Mouse (Mus musculus) forebrain, embryonic 11.5 days (tissue): ENCODE measurements around the gene Timp2. TPM values are rescaled to one million over a fixed set of nuclear protein-coding genes. Genes with fewer than 3 reads are reported as not detected.

Source experiments
- ATAC-seq: fragments of 200-750 bp; cut with Nextera tagmentation; replicated peaks from 2 replicates; pipeline ENCODE4 v1.8.0; 2017; ENCODE audit warnings: moderate TSS enrichment; ENCODE audit not compliant: low FRiP score
- DNase-seq: peaks from one replicate; pipeline ENCODE4 v3.0.0-alpha.2; 2017; ENCODE audit warnings: low spot score
- H3K27ac ChIP-seq: fragments of 300-500 bp; sonication (generic); 2 replicates; pipeline ENCODE4 v1.5.1; 2014; ENCODE audit warnings: low read depth, low read length
- H3K27me3 ChIP-seq: fragments of 300-500 bp; sonication (generic); 2 replicates; pipeline ENCODE4 v1.6.1; 2014; ENCODE audit warnings: mild to moderate bottlenecking, low read length, mixed read lengths; ENCODE audit not compliant: control insufficient read depth, insufficient read depth
- H3K36me3 ChIP-seq: fragments of 300-500 bp; sonication (generic); 2 replicates; pipeline ENCODE4 v1.6.1; 2014; ENCODE audit warnings: mild to moderate bottlenecking, low read length, moderate library complexity, mixed read lengths; ENCODE audit not compliant: control insufficient read depth, insufficient read depth
- H3K4me1 ChIP-seq: fragments of 300-500 bp; sonication (generic); replicated peaks from 2 replicates; pipeline ENCODE4 v1.6.1; 2014; ENCODE audit warnings: low read length, mixed read lengths; ENCODE audit not compliant: control insufficient read depth, insufficient read depth
- H3K4me2 ChIP-seq: fragments of 300-500 bp; sonication (generic); 2 replicates; pipeline ENCODE4 v1.6.1; 2014; ENCODE audit warnings: low read depth, mild to moderate bottlenecking, low read length, moderate library complexity, mixed read lengths; ENCODE audit not compliant: severe bottlenecking
- H3K4me3 ChIP-seq: fragments of 300-500 bp; sonication (generic); 2 replicates; pipeline ENCODE4 v1.5.1; 2014; ENCODE audit warnings: low read depth, low read length
- H3K9ac ChIP-seq: fragments of 300-500 bp; sonication (generic); 2 replicates; pipeline ENCODE4 v1.6.1; 2014; ENCODE audit warnings: low read length
- H3K9me3 ChIP-seq: fragments of 300-500 bp; sonication (generic); 2 replicates; pipeline ENCODE4 v1.6.1; 2016; ENCODE audit warnings: low read length, mixed read lengths; ENCODE audit not compliant: control insufficient read depth
- WGBS: fragments of 180-500 bp; shearing (Covaris S2); extraction: QIAGEN DNeasy Blood & Tissue Kit; methylation state at CpG from one replicate; pipeline ENCODE4 v1.1.7; 2014; 5-methylcytosine and 5-hydroxymethylcytosine counted together
- polyA plus RNA-seq: library from polyadenylated mRNA; unstranded; fragments of >200 nt; fragmentation: Nextera tagmentation; extraction: Ambion mirVana; gene quantifications from 2 replicates; pipeline ENCODE4 v1.2.1, GENCODE M21; 2014

Timp2 gene
- polyA plus RNA-seq, 1 experiment from 2014 or later: 48.0 TPM

DNA sequence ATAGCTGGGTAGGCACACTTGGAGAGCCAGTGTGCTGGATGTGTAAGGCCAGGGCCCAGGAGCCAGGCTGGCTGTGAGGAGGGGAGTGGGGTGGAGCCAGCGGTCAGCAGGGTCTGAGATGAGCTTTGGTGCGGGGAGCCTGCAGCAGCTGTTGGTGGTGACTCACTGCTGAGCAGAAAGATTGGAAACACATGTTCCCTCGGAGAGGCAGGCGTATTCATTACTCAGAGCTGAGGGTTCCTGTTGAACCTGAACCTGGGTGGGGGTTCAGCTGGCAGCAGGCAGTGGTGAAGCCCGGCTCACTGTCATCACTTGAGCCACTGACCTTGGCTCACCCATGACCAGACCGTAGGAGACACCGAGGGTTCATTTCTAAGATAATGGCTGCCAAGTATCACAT is 9.6 kb upstream of the Timp2 start:
- DNase-seq (no peak), ATAC-seq (no peak)
- Histone ChIP-seq H3K4me1 (peaks cover 4% of the 10 kb centered on the region; the same call in 1 of the 2 replicates), H3K9ac (no peak overlapping the region), H3K27ac (no peak overlapping the region), H3K9me3 (no peaks in the 10 kb centered on the region), H3K4me3 (no peak overlapping the region), H3K27me3 (no peaks in the 10 kb centered on the region), H3K36me3 (no peaks in the 10 kb centered on the region), H3K4me2 (no peak overlapping the region)
- WGBS: 76% methylated on average over 7 of the region's 7 CpGs

GRCm38 (mm10) chr11:118364021-118364420 is 8.5 kb upstream of the Timp2 start:
- WGBS: 84% methylated on average over 4 of the region's 4 CpGs
- no peaks in the 10 kb centered on the region for H3K36me3 ChIP-seq
- no peaks in the 10 kb centered on the region for H3K27me3 ChIP-seq
- no peak overlapping the region for H3K4me3 ChIP-seq
- H3K4me2 ChIP-seq: no peak overlapping the region
- DNase-seq: no peak
- no peaks in the 10 kb centered on the region for H3K9me3 ChIP-seq
- peaks cover 4% of the 10 kb centered on the region; the same call in 1 of the 2 replicates for H3K4me1 ChIP-seq
- no peak for ATAC-seq
- no peak overlapping the region for H3K9ac ChIP-seq
- H3K27ac ChIP-seq: no peak overlapping the region

GRCm38 (mm10) chr11:118362971-118363518 is 7.5 kb upstream of the Timp2 start:
- Histone ChIP-seq H3K4me2 (no peak overlapping the region), H3K27me3 (no peaks in the 10 kb centered on the region), H3K4me3 (no peak overlapping the region), H3K27ac (0 out of 2 replicates have a peak overlapping the region, but pooled peaks have one; percentile 18), H3K4me1 (peaks cover 4% of the 10 kb centered on the region; the same call in 1 of the 2 replicates), H3K9me3 (no peaks in the 10 kb centered on the region), H3K36me3 (no peaks in the 10 kb centered on the region), H3K9ac (peak overlapping the region; percentile 6; the same call in 1 of the 2 replicates)
- ATAC-seq: no peak
- WGBS: 9% methylated on average over 8 of the region's 8 CpGs
- peak; percentile 64 for DNase-seq

DNA sequence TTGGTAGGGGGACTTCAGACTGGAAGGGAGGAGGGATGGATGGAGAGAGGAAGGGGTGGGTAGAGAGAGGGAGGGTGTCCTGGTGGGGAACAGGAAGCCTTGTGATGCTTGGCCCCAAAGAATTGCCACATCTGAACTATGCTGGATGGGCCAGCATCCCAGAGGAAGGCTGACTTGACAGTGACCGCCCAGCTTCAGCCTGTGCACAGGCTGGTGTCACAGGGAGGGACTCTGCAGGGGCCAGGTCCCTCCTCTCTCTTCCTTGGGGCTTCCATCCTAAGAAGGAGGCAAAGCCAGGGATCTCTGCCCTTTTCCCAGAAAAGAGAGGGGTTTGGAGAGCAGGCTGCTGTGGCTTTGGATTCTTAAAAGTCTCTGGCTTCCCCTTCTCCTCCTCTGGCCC is 7.0 kb upstream of the Timp2 start:
- H3K27ac ChIP-seq: no peak overlapping the region
- H3K9ac ChIP-seq: no peak overlapping the region
- DNase-seq (no peak), ATAC-seq (no peak)
- no peaks in the 10 kb centered on the region for H3K36me3 ChIP-seq
- H3K4me1 ChIP-seq: peaks cover 4% of the 10 kb centered on the region; the same call in 1 of the 2 replicates
- 70% methylated on average over 1 of the region's 1 CpGs for WGBS
- H3K27me3 ChIP-seq: no peaks in the 10 kb centered on the region
- H3K4me3 ChIP-seq: no peak overlapping the region
- no peak overlapping the region for H3K4me2 ChIP-seq
- H3K9me3 ChIP-seq: no peaks in the 10 kb centered on the region

DNA sequence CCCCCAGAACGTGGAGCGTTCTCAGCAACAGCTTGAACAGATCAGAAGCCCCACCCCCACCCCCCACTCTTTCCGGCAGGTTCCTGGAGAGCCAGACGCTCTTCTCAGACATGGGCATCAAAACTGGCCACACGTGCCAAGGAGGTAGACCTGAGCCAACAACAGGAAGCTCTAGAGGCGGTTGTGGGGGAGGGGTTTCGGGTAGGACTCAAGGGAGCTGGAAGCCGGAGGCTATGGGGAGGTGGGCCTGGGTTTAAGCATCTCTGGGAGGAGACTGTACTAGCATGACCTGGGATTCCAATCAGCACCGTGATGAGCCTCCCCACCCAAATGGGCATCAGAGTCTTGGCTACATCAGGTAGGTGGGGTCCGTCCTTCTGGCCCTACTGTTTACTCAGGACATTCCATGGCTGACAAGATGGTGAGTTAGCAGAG is 5.4 kb upstream of the Timp2 start:
- H3K27ac ChIP-seq: no peak overlapping the region
- no peak overlapping the region for H3K4me3 ChIP-seq
- no peak overlapping the region for H3K4me2 ChIP-seq
- no peaks in the 10 kb centered on the region for H3K9me3 ChIP-seq
- 77% methylated on average over 10 of the region's 10 CpGs for WGBS
- ATAC-seq (no peak), DNase-seq (no peak)
- peaks cover 4% of the 10 kb centered on the region; the same call in 1 of the 2 replicates for H3K4me1 ChIP-seq
- H3K36me3 ChIP-seq: no peaks in the 10 kb centered on the region
- no peak overlapping the region for H3K9ac ChIP-seq
- no peaks in the 10 kb centered on the region for H3K27me3 ChIP-seq

- ATAC-seq: no peak
- no peak overlapping the region for H3K4me2 ChIP-seq
- H3K36me3 ChIP-seq: no peaks in the 10 kb centered on the region
- H3K9ac ChIP-seq: no peak overlapping the region
- no peaks in the 10 kb centered on the region for H3K27me3 ChIP-seq
- 88% methylated on average over 7 of the region's 7 CpGs for WGBS
- no peak for DNase-seq
- H3K27ac ChIP-seq: no peak overlapping the region
- H3K4me3 ChIP-seq: no peak overlapping the region
- H3K4me1 ChIP-seq: peaks cover 6% of the 10 kb centered on the region; the same call in 1 of the 2 replicates
- no peaks in the 10 kb centered on the region for H3K9me3 ChIP-seq
Measured at GRCm38 (mm10) chr11:118360491-118360890, 5.0 kb upstream of the Timp2 start.

DNA sequence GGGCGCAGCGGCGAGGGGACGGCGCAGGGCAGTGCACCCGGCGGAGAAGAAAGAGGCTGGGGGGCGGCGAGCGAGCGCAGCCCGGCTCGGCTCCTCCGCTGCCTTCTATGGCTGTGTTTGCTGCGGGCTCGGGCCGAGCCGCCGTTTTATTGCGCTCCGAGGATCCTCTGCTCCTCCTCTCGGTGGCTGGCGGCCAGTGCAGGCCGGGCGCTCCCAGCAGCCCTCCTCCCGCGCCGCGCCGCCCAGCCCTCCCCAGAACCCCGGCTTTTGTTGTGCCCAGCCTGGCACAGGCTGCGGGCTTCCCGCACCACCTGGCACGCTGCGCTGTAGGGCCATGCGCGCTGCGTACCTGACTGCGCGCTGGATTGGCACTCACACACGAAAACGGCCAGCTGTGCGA is 335 bp downstream of the Timp2 start:
- Histone ChIP-seq H3K4me2 (peak overlapping the region; percentile 67), H3K9me3 (no peaks in the 10 kb centered on the region), H3K4me1 (peaks cover 9% of the 10 kb centered on the region; the same call in 1 of the 2 replicates), H3K27me3 (no peaks in the 10 kb centered on the region), H3K27ac (peak overlapping the region; percentile 58), H3K36me3 (no peaks in the 10 kb centered on the region), H3K9ac (peak overlapping the region; percentile 89), H3K4me3 (peak overlapping the region; percentile 69)
- peak; percentile 93 for DNase-seq
- peak; percentile 93 for ATAC-seq
- under 1% methylated on average over 37 of the region's 43 CpGs for WGBS

DNA sequence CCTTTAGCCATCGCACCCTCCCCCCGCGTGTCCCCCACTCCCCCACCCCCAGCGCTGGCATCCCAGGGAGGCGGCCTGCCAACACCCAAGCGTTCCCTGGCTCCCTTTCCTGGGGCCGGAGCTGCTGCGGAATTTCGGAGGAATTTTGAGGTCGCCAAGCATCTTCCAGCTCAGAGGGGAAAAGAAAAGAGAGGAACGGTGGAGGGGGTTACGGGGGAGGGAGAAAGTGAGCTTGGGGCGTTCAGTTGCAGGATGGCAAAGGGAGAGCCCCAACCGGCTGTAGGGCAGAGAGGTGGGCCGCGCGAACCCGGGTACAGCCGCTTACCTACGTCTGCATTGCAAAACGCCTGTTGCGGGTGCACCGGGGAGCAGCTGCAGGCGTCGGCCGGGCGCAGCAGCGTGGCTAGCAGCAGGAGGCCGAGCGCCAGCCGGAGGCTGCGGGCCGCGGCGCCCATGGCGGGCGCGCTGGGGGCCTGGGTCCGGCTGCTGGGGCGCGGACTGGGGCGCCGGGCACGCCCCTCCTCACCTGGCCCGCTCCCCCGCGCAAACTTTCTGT is 826 bp downstream of the Timp2 start:
- under 1% methylated on average over 39 of the region's 47 CpGs for WGBS
- Histone ChIP-seq H3K9me3 (no peaks in the 10 kb centered on the region), H3K36me3 (no peaks in the 10 kb centered on the region), H3K27ac (peak overlapping the region; percentile 58), H3K4me1 (peaks cover 9% of the 10 kb centered on the region; the same call in 1 of the 2 replicates), H3K4me3 (peak overlapping the region; percentile 69), H3K27me3 (no peaks in the 10 kb centered on the region), H3K9ac (peak overlapping the region; percentile 89), H3K4me2 (peak overlapping the region; percentile 67)
- DNase-seq (no peak), ATAC-seq (no peak; the same call in none of the 2 replicates)

GRCm38 (mm10) chr11:118349494-118349893 is 6.0 kb downstream of the Timp2 start:
- no peaks in the 10 kb centered on the region for H3K27me3 ChIP-seq
- no peak overlapping the region for H3K4me2 ChIP-seq
- no peak overlapping the region for H3K27ac ChIP-seq
- WGBS: 94% methylated on average over 5 of the region's 5 CpGs
- H3K9me3 ChIP-seq: no peaks in the 10 kb centered on the region
- no peak overlapping the region for H3K4me3 ChIP-seq
- no peak overlapping the region for H3K9ac ChIP-seq
- H3K4me1 ChIP-seq: peaks cover 8% of the 10 kb centered on the region; the same call in 1 of the 2 replicates
- H3K36me3 ChIP-seq: no peaks in the 10 kb centered on the region
- ATAC-seq: no peak
- DNase-seq: no peak
